Mouse (Mus musculus) thymus, postnatal 4 days (tissue): ENCODE measurements at regions not wholly inside any gene's neighbourhood (a gene's known extent, or its start where the extent isn't known, plus 50 kb on each side); places are given as distances from the start of the nearest gene placed in this dataset.

Experiments
- DNase-seq: peaks from one replicate; pipeline ENCODE4 v3.0.0; 2021

- DNase-seq: no peak
Measured at GRCm38 (mm10) chr4:102657244-102657643, 83.9 kb upstream of the Sgip1 start.

- DNase-seq: no peak
Measured at GRCm38 (mm10) chr4:102658578-102658977, 82.5 kb upstream of the Sgip1 start.

GRCm38 (mm10) chr4:102663617-102664016 is 77.5 kb upstream of the Sgip1 start:
- DNase-seq: no peak

GRCm38 (mm10) chr4:102682190-102682589 is 58.9 kb upstream of the Sgip1 start:
- DNase-seq: peak; percentile 15

GRCm38 (mm10) chr4:102685045-102685444 is 56.1 kb upstream of the Sgip1 start:
- no peak for DNase-seq

GRCm38 (mm10) chr4:102688378-102688777 is 52.7 kb upstream of the Sgip1 start:
- DNase-seq: no peak
